Mouse (Mus musculus) liver, embryonic 14.5 days (tissue): ENCODE measurements around the gene Lonrf2.

Source experiments
- CTCF ChIP-seq: IDR thresholded peaks from 2 replicates; pipeline ENCODE4 v1.5.1; 2016; ENCODE audit warnings: antibody characterized with exemption, low read depth, control low read depth
- EP300 ChIP-seq: IDR thresholded peaks from 2 replicates; pipeline ENCODE4 v1.6.1; 2016; ENCODE audit warnings: antibody characterized with exemption, low read depth

DNA sequence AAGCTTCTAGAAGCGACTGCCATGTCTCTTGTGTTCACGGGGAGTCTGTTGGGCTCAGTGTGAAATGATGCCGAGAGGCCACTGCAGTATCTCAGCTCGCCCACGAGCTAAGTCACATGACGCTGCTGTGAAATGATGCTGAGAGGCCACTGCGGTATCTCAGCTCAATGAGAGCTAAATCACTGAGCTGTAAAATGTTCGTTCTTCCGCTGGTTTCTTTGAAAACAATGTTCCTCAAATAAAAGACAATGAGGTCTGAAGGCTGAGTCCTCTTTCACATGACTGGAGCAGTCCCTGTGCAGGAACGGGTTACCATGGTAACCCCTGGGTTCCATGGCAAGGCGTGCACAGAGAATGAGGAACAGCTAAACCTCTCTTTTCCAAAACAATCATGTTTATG lies 11.5 kb upstream of the Lonrf2 start:
- TF ChIP-seq CTCF (no peak), EP300 (no peak)
